Mouse (Mus musculus): ENCODE measurements at regions not wholly inside any gene's neighbourhood (a gene's known extent, or its start where the extent isn't known, plus 50 kb on each side); places are given as distances from the start of the nearest gene placed in this dataset.

DNA sequence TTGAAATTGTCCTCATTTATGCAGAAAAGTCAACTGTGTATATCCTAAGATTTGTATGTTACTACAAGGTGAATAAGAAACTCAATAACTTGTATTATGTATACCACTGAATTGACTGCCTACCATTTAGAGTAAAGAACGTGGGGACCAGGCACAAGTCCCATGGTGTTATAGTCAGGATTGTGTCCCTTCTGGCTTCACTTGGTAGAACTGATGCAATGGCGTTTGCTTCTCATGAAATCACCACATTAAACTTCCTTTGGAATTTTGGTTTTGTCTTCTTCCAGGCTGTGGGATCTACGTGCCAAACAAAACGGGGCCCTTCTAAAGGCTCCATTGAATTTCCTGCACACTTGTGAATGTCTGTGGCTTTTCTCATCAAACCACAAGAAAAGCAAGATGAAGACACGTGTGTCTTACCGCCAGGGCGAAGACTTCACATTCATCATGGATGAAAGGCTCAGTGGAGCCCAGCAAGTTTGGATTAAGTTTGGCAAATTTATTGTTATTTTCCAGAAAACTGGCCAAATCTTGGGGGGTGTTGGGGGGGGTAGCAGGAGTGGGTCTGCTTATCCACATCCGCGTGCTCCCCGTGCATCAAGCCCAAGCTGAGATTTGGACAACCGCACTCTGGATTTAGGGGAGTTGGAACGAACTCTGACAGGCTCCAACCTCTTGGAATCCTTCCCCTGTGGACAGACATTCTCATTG, 353.3 kb downstream of the Ankrd50 start:
- DNase-seq (ENCODE audit: low spot score) = no peak

DNA sequence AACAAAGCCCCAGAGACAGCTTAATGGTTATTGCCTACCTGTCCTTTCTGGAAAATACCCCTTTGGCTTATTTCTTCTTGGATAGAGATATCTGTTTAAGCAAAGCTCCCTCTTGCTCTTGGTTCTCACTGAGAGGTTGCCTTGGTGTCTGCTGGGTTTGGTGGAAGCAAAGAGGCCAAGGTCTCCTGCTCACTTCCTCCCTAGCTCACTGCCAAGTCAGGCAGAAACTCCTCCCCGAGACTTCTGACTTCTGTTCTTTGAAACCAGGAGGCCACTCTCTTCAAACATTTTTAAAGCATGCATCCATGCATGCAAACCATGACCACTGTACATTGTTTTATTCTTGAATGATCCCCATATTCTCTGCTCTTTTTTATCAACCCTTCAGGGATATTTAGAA, 354.6 kb downstream of the Ankrd50 start:
- no peak for DNase-seq (ENCODE audit: low spot score)

GRCm38 (mm10) chr3:38129167-38129500, 355.5 kb downstream of the Ankrd50 start:
- no peak for DNase-seq (ENCODE audit: low spot score)

DNA sequence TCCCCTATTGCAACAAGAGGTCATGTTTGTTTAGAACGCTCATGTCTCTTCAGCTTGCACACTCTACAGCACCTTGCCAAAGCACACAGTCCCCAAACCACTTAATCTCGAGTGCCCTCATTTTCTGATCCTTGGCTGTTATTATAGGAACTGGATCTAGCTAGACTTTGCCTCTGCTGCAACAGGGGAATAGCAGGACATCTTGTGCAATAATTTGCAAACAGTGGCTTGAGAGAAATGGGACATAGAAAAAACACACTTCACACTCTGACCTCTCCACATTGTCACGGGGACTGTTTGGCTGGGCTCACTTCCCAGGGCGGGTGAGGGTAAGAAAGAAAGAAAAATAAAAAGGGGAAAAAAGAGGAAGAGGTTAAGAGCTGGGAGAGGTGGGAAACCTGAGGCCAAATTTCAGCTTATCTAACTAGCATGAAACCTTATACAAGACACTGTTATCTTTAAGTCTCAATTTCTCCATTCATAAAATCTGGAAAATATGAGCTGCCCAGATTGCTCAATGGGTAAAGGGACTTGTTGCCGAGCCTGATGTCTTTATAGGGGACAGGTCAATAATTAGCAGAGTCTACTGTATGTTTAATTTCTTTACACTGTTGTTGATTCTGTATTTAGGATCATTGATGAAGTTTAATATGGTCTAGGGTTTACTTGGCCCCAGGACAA, 356.0 kb downstream of the Ankrd50 start:
- DNase-seq (ENCODE audit: low spot score) = no peak

DNA sequence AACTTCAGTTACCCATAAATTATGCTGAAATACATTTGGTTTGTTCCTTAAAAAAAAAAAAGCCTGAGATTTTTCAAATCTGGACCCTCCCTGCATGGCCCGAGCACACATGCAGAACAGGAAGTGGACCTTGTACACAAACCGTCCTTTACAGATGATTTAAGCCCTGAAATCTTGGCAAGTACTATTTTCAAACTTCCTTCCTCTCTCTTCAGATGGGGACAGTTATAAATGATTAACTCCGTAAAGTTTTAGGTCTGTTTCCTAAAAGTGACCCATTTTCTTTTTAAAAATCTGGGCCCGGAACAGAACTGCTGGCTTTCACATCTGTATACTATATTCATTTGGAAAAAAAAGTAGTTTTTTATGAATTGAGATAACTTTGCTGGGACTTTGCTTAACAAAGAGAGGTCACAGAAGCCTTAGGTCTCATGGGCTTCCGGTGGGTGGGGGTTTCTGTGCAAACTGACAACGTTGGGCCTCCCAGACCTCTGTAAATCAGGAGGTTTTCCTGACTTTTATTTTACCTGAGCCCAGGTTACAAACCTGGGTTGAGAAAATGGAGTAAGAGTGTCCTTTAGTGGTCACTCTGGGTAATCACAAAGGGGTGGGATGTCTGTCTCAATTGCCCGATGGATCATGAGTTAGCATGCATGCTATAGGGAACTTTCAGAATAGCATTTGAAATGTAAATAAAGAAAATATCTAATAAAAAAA, 368.4 kb downstream of the Ankrd50 start:
- no peak for DNase-seq (ENCODE audit: low spot score)

DNA sequence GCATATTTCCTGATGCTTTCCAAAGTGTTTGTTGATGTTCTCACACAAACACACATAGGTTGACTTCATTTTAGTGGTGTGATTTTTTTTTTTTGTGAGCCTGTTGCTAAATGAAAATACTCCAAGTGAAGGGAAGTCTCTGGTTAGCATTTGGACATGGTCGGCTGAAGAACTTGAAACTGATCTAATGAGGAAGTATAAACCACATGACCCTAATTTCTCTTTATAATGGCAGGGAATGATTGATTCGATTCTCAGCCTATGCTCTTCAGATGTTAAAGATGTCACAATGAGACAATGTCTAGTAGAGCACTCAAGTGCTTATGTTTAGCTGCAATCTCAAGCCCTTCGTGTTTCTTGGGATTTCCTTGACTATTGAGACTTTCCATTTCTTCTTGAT, 372.1 kb downstream of the Ankrd50 start:
- no peak for DNase-seq (ENCODE audit: low spot score)

- DNase-seq (ENCODE audit: low spot score) = no peak
These were observed 379.4 kb downstream of the Ankrd50 start for GRCm38 (mm10) chr3:38105022-38105857.

- no peak for DNase-seq (ENCODE audit: low spot score)
These were observed 380.1 kb upstream of the Gm5148 start for GRCm38 (mm10) chr3:38104418-38104817.

- DNase-seq (ENCODE audit: low spot score) = no peak
These were observed 378.7 kb upstream of the Gm5148 start for GRCm38 (mm10) chr3:38102985-38103384.

DNA sequence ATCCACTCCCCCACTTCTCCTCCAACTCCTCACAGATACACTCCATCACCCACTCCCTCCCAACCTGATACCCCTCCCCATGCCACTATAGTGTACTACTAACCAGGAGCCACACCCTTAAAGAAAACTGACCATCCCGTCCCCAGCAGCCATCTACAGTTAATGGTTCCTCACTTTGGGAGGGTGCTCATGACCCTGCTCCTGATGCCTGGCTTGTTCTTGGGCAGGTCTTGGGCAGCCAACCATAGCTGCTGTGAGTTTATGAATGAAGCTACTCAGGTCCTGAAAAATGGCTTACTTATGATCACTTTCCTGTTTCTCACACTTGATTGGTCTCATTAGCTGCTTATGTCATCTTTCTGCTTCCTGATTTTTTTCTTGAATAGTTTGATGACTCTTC, 377.9 kb upstream of the Gm5148 start:
- DNase-seq (ENCODE audit: low spot score) = no peak

GRCm38 (mm10) chr3:38094370-38094979, 370.2 kb upstream of the Gm5148 start:
- DNase-seq (ENCODE audit: low spot score) = no peak

GRCm38 (mm10) chr3:38084548-38084947, 360.3 kb upstream of the Gm5148 start:
- DNase-seq (ENCODE audit: low spot score) = no peak

DNA sequence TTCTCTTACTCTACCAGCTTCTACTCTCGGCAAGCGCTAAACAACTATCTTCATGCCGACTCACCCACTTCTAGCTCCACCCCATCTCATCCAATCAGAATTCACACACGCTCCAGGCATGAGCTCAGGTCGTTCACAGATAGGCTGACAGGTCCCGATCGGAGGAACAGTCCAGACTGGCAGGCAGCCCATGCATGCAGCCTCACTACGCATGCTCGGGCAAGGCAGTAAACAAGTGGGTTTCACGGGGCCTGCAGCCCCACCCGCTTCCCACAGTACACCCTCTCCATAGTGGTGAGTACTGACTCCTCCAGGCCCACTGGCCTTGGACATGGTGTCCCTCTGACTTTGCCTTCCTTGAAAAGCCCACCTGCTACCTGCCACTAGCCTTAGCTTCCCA, 358.1 kb upstream of the Gm5148 start:
- no peak for DNase-seq (ENCODE audit: low spot score)

DNA sequence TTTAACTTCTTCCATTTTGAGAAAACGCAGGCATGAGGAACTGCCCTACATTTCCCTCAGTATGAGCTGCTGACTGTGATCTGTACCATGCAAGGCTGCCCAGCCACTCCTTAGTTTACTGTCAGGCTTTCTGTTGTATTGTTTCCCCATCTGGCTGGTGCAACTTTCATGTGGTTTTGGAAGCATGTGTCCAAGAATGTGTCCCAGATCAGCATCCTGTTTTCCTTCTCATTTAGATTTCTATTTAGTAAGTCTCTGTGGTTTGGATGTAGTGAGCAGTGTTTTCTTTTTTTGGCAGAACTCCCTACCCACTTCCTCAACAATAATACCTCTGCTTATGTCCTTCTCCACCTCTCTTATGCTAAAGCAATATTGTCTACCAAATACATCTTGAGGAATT, 352.5 kb upstream of the Gm5148 start:
- DNase-seq (ENCODE audit: low spot score) = no peak

DNA sequence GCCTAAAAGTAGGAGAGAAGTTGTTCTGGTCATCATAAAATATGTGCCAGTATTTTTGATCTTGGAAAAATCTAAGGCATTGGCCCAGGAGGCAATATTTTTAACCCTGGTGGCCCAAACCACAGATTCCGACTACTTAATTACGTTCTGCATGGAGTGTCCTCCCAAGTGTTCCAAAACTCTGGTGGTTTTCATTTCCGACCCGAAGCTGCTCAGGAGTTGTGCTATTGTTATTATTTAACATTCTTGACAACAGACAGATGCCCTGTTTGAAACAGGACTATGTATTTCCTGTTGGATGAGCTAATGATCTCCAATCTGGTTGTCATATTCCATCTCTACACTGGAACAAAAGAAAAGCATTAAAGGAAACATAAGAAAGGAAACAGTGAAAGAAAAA, 349.7 kb upstream of the Gm5148 start:
- no peak for DNase-seq (ENCODE audit: low spot score)

DNA sequence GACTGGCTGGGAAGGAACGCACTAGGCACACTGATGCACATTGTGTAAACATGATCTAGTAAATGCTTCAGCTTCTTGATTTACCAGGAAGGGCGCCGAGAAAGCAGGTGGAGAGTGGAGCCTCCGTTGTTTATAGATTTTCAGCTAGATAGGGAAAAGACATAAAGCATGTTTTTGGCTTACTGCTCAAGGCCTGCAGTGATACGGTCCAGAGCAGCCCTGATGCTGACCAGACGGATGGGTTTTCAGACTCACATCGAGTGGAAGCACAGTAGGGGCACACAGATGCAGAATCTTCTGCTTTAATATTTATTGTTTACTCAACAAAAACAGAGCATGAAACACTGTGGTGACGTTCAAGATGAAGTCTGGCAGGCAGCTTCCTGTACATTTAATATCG, 331.3 kb upstream of the Gm5148 start:
- DNase-seq (ENCODE audit: low spot score) = no peak

- no peak for DNase-seq (ENCODE audit: low spot score)
These were observed 328.7 kb upstream of the Gm5148 start for GRCm38 (mm10) chr3:38052941-38053340.

- DNase-seq (ENCODE audit: low spot score) = no peak
These were observed 327.5 kb upstream of the Gm5148 start for GRCm38 (mm10) chr3:38051748-38052147.

GRCm38 (mm10) chr3:38050856-38051255, 326.6 kb upstream of the Gm5148 start:
- DNase-seq (ENCODE audit: low spot score) = no peak

DNA sequence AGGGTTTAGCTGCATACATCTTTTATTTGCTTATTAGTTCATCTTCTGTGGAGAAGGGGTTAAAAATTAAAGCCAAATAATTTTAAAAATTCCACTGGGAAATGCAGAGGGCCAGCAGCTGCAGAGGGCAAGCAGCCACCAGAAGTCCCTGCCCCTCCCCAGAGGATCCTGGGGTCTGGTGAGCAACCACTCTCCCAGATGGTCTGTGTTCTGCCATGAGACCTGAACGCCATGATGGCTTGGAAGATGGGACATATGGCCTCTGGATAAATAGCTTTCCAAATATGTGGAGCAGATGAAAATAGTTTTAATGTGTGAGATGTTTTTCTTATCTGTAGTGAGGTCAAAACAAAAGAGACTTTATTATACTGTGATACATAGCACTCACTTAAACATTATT, 326.1 kb upstream of the Gm5148 start:
- no peak for DNase-seq (ENCODE audit: low spot score)

GRCm38 (mm10) chr3:38049290-38049689, 325.0 kb upstream of the Gm5148 start:
- DNase-seq (ENCODE audit: low spot score) = no peak

DNA sequence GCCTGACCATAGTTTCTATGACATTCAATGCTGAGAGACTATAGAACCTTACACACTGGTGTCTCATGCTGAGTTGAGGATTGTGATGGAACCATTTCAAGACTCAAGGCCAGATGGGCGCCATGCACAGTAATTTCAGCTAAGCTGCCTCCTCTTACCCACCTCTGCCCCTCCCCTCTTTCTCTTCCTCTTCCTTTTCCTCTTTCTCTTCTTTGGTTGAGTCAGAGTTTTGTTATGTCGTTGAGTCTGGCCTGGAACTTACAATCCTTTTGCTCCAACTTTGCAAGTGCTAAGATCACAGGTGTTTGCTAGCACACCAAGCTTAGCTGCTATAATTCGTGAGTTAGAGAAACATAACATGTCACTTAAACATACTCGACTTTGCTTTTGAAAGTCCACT, 323.2 kb upstream of the Gm5148 start:
- no peak for DNase-seq (ENCODE audit: low spot score)

Data from ovary, postnatal 10 days (tissue).